Mouse (Mus musculus): ENCODE results near the gene Echdc2.
A peak's percentile ranks its signal among the peaks of the same experiment; 100 is the strongest.

The Echdc2 gene

DNA sequence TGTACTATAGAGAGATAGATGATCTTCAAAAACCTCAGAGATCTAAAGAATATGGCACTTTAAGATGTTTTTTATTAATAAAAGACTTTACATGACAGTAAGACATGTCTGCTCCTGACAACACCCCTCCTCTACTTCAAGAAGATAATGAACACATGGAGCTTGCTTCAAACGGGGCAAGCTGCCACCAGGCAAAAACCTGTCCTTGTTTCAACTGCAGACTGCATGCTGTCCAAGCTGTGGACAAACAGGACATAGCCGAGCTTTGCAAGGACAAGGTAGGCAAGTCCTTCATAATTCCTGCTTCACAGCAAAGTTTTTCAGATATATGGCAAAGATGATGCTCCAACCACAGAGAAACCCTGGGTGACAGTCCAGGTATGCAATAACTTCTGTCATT is 34.0 kb downstream of the Echdc2 start:
- DNase-seq (ENCODE audit: low spot score), result no peak

DNA sequence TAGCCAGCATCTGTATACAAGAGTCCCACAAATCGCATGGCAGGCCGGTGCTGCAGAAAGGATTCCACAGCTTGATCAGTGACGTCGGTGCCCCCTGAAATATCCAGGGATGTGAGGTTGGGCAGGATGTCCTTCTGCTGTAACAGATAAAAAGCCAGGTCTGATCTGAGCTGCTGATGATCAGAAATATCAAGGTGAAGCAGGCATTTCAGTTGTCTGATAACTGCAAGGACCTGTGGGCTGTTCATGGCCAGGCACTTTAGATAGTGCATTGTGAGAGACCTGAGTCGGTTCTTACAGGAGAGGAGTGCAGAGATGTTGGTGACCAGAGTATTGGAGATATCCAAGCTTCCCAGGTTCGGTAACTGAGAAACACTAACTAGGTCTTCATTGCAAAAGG is 39.4 kb downstream of the Echdc2 start:
- no peak for DNase-seq (ENCODE audit: low spot score)

DNA sequence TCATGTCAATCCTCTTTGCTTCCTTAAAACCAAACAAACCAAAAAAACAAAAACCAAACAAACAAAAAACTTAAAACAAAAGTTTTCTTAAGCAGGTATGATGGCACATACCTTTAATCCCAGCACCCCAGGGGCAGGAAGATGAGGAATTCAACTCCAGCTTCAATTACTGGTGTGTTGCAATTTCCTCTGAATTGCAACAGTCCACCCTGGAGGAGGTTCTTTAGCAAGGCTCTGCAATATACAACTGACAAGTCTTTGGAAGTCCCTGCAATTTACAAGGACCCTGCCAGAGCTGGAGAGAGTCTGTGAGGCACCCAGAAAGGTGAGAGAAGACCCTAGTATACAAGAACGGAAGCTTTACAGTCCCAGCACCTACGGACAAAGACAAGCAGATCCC is 47.8 kb downstream of the Echdc2 start:
- DNase-seq (ENCODE audit: low spot score), result no peak

DNA sequence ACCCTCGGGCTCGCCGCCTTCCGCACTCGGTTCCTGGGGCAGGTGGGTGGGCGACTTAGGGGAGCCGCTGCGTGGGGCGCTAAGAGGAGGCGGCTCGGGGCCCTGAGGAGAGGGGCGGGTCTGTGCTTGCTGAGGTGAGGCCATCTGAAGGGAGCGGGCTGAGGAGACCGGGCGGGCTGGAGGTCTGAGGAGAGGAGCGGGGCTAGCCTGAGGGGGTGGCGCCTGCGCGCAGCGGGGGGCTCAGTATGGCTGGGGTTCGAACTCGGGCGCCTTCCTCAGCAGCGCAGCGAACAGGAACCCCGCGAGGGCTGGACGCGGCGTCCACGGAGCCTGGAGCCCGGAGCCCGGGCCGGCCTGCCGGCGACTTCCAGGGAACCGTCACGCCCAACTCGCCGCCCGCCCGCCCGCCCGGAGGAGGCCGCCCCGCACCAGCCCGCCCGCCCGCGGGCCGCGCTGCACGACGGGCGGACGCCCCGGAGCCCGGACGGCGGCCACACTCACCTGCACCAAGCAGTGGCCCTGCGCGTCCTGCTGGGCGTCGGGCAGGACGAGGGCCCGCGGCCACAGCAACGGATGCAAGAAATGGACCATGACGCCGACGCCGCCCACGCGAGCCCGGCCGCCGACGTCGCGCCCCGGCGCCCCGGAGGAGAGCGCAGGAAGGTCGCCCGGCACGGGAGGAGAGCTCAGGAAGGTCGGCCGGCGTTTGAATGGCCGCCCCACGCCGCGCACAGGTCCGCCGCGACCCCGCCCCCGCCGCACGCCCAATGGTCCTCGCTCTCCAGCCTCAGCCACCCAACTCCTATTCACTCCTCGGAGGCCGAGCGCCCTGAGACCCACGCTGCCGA is 52.3 kb downstream of the Echdc2 start, which contains the start of gene Zyg11a:
TSS of gene Zyg11a (minus strand) at position 717 of the 848 bp plus-strand sequence.
- peak; percentile 25 for DNase-seq (ENCODE audit: low spot score)

DNA sequence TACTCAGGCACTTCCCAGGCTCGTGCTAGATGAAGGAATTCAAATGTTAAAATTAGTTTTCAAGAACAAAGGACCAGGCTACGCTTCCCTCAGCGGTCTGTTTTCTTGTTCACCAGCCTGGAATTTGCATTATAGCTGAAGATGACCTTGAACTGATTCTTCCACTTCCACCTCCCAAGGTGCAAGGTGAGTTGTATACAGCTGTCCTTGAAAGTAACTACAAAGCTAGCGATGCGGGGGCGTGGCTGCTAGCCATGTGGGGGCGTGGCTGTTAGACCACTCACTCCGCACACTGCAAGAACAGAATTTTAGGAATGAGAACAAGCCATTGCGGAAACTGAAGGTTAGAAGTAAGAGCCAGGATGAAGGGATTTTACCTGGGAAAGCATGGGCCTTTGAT is 53.8 kb downstream of the Echdc2 start:
- DNase-seq (ENCODE audit: low spot score), result peak; percentile 53

DNA sequence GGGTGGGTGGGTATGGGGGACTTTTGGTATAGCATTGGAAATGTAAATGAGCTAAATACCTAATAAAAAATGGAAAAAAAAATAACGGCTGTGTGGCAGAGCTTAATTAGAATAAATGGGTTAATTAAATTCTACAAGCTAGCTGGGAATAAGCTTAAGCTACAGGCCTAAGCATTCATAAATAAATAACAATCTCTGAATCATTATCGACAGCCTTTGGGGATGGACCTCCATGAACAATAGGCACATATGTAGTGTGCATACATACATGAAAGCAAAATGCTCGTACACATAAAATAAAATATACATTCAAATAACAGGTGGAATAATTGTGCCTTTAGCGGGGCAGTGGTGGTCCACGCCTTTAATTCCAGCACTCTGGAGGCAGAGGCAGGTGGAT is 57.3 kb downstream of the Echdc2 start:
- DNase-seq (ENCODE audit: low spot score), result no peak

DNA sequence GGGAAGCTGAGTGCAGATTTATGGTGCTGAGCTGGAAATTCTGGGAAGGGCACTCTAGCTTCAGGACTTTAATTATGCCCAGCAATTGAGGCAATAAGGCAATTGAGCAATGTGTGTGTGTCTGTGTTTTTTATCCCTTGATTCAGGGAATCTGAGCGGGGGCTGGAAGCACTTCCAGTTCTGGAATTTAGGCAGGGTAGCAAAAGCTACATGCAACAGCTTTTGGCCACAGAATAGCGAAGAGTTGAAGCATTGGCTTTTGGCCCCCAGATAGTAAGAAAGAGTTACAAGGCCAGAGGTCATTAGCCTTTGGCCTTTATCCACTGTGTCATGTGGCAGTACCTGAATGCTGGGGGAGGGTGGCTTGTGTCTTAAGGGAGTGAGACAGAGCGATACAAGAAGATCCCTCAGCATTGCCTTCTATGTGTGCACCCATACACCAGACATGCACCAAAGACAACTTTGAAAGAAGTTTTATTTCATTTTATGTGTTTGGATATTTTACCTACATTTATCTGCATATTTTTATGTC is 60.2 kb downstream of the Echdc2 start:
- DNase-seq (ENCODE audit: low spot score), result peak; percentile 51

Measured in embryo, embryonic 10 days (tissue).